Mouse (Mus musculus) cortical plate, adult 2 months (tissue): ENCODE data around the gene Hecw2. TPM values are rescaled to one million over a fixed set of nuclear protein-coding genes. Genes with fewer than 3 reads are reported as not detected.

Experiments
- H3K27ac ChIP-seq: fragments of 200-500 bp; 2 replicates; pipeline ENCODE4 v1.5.1; 2012; ENCODE audit warnings: low read length, control low read depth, inconsistent platforms; ENCODE audit not compliant: insufficient read depth
- H3K4me1 ChIP-seq: fragments of 200-500 bp; 2 replicates; pipeline ENCODE4 v1.6.1; 2011; ENCODE audit warnings: low read length; ENCODE audit not compliant: control insufficient read depth, insufficient read depth
- H3K4me3 ChIP-seq: fragments of 200-500 bp; 2 replicates; pipeline ENCODE4 v1.5.1; 2011; ENCODE audit warnings: mild to moderate bottlenecking, low read length, control low read depth; ENCODE audit not compliant: insufficient read depth
- CTCF ChIP-seq: fragments of 200-500 bp; IDR thresholded peaks from 2 replicates; pipeline ENCODE4 v1.5.1; 2011; ENCODE audit warnings: mild to moderate bottlenecking, control low read depth, low read length; ENCODE audit not compliant: insufficient read depth; ENCODE audit errors: extremely low read depth
- POLR2A ChIP-seq: fragments of 200-500 bp; IDR thresholded peaks from 2 replicates; pipeline ENCODE4 v1.6.1; 2011; ENCODE audit warnings: mild to moderate bottlenecking, low read length, control low read depth; ENCODE audit not compliant: insufficient read depth; ENCODE audit errors: extremely low read depth
- polyA plus RNA-seq: library from polyadenylated mRNA; depleted of rRNA; stranded (reverse); fragments of >200 nt; gene quantifications from 2 replicates; pipeline ENCODE4 v1.2.3, GENCODE M21; 2012

Gene Hecw2
- polyA plus RNA-seq, 1 experiment = 10.8 TPM

GRCm38 (mm10) chr1:53845854-53846253, 349.1 kb downstream of the Hecw2 start:
- Histone ChIP-seq H3K4me3 (no peak overlapping the region), H3K27ac (no peak overlapping the region), H3K4me1 (peaks cover 3% of the 10 kb centered on the region; the same call in 1 of the 2 replicates)
- no peak for TF ChIP-seq CTCF
- no peak for TF ChIP-seq POLR2A

- TF ChIP-seq CTCF = no peak
- TF ChIP-seq POLR2A = no peak
- Histone ChIP-seq H3K4me3 (no peak overlapping the region), H3K4me1 (peaks cover 3% of the 10 kb centered on the region; the same call in 1 of the 2 replicates), H3K27ac (no peak overlapping the region)
These were observed 349.9 kb downstream of the Hecw2 start for GRCm38 (mm10) chr1:53844914-53845612.

- Histone ChIP-seq H3K27ac (no peak overlapping the region), H3K4me3 (no peak overlapping the region), H3K4me1 (peaks cover 3% of the 10 kb centered on the region; the same call in 1 of the 2 replicates)
- TF ChIP-seq POLR2A (no peak), CTCF (no peak)
These were observed 350.6 kb downstream of the Hecw2 start for GRCm38 (mm10) chr1:53844122-53844913.

GRCm38 (mm10) chr1:53843051-53843450, 351.9 kb downstream of the Hecw2 start:
- H3K4me3 ChIP-seq = no peak overlapping the region
- H3K27ac ChIP-seq = no peak overlapping the region
- H3K4me1 ChIP-seq = peaks cover 3% of the 10 kb centered on the region; the same call in 1 of the 2 replicates
- TF ChIP-seq POLR2A (no peak), CTCF (no peak)

GRCm38 (mm10) chr1:53841080-53841479, 353.9 kb downstream of the Hecw2 start:
- H3K4me1 ChIP-seq = peaks cover 2% of the 10 kb centered on the region; the same call in 1 of the 2 replicates
- TF ChIP-seq CTCF = no peak
- no peak for TF ChIP-seq POLR2A
- no peak overlapping the region for H3K27ac ChIP-seq
- no peak overlapping the region for H3K4me3 ChIP-seq

GRCm38 (mm10) chr1:53839392-53839791, 355.6 kb downstream of the Hecw2 start:
- Histone ChIP-seq H3K4me1 (no peaks in the 10 kb centered on the region), H3K27ac (no peak overlapping the region), H3K4me3 (no peak overlapping the region)
- TF ChIP-seq CTCF = no peak
- TF ChIP-seq POLR2A = no peak

GRCm38 (mm10) chr1:53838182-53838859, 356.6 kb downstream of the Hecw2 start:
- TF ChIP-seq POLR2A = no peak
- TF ChIP-seq CTCF = no peak
- Histone ChIP-seq H3K4me1 (no peaks in the 10 kb centered on the region), H3K27ac (no peak overlapping the region), H3K4me3 (no peak overlapping the region)

- Histone ChIP-seq H3K27ac (no peak overlapping the region), H3K4me3 (no peak overlapping the region), H3K4me1 (no peaks in the 10 kb centered on the region)
- TF ChIP-seq POLR2A (no peak), CTCF (no peak)
These were observed 364.7 kb downstream of the Hecw2 start for GRCm38 (mm10) chr1:53830286-53830685.

- TF ChIP-seq POLR2A (no peak), CTCF (no peak)
- H3K27ac ChIP-seq = no peak overlapping the region
These were observed 365.9 kb downstream of the Hecw2 start for GRCm38 (mm10) chr1:53829089-53829488.

More at GRCm38 (mm10) chr1:53829089-53829488, 365.9 kb downstream of the Hecw2 start:
- Histone ChIP-seq H3K4me1 (peaks cover 1% of the 10 kb centered on the region; the same call in 1 of the 2 replicates), H3K4me3 (no peak overlapping the region)
